Mouse (Mus musculus) thymus, postnatal 14 days (tissue): ENCODE data around the gene Wapl.

Experiments
- DNase-seq: peaks from one replicate; pipeline ENCODE4 v3.0.0; 2021

The Wapl gene

GRCm38 (mm10) chr14:34673395-34674228 is at the start of gene Wapl:
Gene Wapl (plus strand): TSS chr14:34673928.
- DNase-seq: peak; percentile 97

DNA sequence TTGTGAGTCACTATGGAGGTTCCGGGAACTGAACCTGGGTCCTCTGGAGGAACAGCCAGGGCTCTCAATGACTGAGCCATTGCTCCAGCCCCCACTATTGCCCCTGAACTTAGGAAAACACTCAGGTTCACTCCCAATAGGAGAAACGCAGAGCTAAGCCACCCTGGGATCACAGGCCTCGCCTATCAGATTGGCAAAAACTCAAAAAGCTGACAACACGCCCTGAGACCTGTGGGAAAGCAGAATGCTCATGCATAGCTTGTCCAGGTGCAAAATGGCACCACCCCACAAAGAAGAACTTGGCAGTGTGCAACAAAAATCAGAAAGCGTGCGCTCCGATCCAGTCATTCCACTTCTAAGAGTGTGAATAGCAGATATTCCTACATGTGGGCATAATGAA is 46.9 kb upstream of the Wapl start:
- DNase-seq: no peak

- no peak for DNase-seq
These were observed 40.8 kb upstream of the Wapl start for GRCm38 (mm10) chr14:34632722-34633448.

GRCm38 (mm10) chr14:34635192-34635591 is 38.5 kb upstream of the Wapl start:
- no peak for DNase-seq

DNA sequence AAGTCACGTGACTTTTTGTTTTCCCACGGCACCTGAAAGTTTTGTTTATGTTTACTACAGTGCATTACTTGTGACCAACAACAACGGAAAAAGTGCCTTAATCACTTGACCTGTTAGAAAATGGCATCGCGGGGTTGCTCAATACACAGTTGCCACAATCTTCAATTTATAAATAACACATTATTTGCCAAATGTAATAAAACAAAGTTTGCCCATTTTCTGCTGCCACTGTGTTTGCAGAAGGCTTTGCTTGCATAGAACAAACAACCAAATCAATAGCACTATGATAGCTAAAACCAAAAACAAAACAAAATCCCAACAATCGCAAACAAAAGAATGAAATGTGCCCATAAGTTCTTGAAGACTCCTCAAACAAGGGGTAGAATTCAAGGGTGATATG is 38.0 kb upstream of the Wapl start:
- DNase-seq: no peak

DNA sequence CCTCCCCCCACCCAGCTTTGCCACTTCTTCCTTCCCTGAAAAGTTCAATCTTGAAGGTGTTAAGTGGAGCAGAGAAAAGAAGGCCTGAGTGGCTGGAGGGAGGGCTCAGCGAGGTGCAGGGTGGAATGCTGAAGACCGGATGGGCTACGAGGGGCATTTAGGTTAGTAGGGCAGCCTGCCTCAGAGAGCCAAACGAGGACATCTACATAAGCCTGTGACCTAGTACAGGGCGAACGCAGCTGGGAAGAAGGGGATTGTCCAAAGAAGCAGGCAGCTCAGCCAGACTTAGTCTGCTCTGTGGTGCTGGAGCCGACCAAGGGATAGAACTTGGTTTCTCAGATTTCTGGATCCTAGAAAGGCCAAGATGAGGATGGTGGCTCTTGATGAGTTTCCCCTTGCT is 29.6 kb upstream of the Wapl start:
- DNase-seq: no peak

GRCm38 (mm10) chr14:34647870-34648475 is 25.8 kb upstream of the Wapl start:
- no peak for DNase-seq

DNA sequence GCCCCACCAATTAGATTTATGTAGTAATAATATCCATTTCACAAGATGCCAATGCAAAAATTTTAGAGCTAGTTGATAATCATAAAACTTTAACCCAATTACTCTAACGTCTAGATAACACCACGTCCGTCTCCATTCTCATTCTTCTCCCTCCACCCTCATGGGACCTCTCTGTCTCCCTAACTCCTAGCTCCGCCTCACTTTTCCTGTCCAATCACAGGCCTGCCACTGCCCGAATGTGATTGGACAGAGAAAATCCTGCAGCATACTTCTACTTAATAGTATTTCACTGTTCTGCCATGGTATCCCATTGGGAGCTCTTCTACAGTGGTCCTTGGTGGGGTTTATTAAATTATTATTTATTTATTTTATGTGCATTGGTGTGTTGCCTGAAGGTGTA is 16.6 kb upstream of the Wapl start:
- no peak for DNase-seq

- DNase-seq: peak; percentile 67
These were observed 13.4 kb upstream of the Wapl start for GRCm38 (mm10) chr14:34660351-34660787.

- peak; percentile 57 for DNase-seq
These were observed 12.7 kb upstream of the Wapl start for GRCm38 (mm10) chr14:34660788-34661591.

DNA sequence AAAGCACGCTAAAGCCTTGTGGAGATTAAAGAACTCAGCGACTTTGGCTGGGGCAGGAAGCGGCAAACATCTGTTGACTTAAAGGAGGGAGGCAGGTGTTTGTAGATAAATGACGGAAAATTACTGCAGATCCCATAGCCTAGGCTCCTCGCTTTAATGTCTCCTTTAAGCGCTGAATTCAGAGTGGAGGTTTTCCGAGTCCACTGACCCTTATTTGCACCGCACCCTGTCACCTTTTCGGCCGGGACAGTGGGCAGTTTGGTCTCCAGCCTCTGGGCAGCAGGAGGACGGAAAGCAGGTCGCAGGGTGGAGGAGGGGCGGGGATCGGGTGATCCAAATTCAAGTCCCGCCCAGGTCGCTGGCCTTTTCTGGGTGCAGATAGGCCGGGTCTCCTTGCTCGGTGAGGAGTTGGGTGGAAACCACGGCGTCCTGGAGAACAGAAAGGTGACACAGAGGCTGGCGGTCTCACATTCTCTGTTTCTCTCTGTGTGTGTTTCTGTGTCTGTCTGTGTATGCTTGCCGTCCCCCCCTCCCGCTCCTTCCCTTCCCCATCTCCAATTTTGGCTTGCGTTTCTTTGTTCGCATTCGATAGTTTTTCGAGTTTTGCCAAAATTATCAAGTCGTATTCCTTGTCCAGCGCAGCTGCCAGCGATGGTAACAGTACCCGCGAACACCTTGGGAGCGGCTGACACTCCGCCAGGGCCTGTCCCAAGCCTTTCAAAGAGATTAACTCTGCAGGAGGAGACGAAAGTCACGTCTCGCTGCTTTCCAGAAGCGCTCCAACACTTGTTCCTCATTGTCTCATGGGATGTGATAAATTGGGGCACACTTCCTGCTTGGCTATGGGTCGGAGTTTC is 11.9 kb upstream of the Wapl start:
- DNase-seq: peak; percentile 85

DNA sequence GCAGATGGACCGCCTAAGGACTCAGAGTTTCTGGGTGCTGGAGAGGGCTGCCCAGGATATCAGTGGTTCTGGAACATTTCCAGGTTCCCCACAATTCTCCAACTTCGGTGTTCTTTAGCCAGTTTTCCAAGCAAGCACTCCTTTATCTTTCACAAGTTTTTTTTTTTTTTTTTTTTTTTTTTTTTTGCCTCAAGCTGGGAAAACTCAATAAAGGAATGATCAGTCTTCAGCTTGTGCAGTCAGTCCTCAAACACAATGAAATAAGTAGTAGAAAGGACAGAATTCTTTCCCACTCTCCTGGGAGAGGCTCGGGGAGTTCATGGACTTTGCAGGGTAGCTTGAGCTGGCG is 11.3 kb upstream of the Wapl start:
- DNase-seq: no peak

DNA sequence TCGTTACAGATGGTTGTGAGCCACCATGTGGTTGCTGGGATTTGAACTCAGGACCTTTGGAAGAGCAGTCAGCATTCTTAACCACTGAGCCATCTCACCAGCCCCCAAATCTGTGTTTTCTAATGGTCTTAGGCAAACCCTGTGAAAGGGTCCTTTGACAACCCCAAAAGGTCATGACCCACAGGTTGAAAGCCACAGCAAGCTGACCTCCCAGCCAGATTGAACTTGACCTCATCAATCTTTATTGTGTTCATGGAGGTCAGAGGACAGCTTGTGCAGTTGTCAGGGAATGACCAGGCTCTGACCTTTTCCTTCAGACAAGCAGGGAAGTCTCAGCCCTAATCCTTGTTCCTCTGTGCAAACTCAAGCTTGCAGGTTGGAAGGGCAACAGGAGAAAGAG is 10.3 kb upstream of the Wapl start:
- DNase-seq: no peak

DNA sequence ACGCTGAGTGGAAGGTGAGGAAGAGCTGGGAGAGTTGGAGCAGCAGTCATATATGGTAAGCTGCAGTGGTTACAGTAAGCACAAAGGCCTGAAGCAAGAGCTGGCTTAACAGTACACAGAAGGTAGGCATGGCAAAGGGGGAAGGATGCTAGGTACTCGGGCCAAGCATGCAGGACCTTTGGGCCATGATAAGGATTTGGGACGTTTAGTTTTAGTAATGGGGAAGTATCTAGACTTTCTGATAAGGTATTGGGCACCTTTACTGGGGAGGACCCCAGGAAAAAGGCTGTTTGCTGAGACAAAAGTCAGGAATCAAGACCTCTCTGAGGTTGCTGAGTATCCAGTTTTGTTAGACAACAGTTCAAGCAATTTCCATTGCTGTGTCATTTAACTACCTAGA is 4.6 kb upstream of the Wapl start:
- no peak for DNase-seq

- DNase-seq: no peak
These were observed 3.5 kb upstream of the Wapl start for GRCm38 (mm10) chr14:34670256-34670655.

DNA sequence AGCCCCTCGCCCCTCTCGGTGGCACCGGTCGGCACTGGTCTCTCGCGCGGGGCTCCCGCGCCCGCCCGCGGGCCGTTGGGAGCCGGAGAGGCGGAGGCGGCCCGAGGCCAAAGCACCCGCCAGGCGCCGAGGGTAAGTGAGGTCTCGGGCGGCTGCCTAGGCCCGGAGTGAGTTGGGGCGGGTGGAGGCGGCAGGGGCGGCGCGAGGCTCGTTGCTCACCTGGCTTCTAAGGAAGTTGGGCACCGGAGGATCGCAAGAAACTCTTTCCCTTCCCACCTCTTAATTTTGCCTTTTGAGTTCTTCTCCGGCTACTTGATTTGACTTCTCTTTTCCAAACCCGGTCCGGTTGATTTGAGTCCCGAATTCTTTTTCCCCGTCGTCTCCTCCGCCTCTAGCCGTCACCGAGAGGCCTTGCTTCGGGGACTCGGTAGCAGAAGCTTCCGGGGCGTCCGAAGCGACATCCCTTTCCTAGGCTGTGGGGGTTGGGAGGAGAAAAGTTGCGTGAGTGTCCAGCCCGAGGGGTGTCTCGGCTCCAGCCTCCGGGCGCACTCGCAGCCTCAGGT is 582 bp downstream of the Wapl start:
- DNase-seq: peak; percentile 78

DNA sequence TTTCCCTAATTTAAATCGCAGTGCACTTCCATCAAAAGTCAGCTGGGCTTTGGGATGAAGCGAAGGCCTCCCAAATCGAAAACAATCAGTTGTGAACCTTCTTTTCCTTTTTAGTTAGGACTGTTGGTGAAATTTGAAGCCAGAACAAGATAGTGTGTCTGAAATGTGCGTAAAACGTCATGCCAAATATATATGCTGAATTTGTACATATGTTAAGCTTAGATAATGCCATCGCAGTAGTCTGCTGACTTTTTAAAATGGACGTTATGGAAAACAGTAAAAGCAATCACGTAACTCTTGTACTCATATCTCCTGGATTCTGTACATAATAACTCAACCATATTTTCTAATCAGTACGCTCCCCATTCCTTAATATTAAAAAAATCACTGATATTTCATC is 1.2 kb downstream of the Wapl start:
- DNase-seq: no peak

DNA sequence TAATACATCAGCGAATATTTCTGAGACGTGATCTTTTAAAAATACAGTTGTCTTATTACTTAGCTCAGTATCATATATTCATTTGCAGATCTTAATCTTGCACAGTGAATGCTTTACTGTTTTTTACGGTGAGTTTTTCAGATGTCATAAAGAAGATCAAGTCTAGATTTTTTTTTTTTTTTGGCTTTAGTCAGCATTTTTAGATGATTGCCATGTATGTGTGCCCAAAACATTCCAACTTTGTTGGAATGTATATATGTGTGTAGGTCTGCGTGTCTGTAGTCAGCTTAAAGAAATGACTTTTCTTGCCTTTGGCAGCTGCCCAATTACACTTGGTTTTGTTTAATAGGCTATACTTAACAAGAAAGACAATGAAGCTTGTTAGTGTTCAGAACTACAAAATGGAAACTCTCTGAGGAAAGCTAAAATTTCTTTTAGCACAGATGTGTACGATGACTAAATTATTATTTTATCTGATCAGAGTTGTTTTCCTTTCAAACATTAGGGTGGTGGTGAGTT is 1.7 kb downstream of the Wapl start:
- no peak for DNase-seq

DNA sequence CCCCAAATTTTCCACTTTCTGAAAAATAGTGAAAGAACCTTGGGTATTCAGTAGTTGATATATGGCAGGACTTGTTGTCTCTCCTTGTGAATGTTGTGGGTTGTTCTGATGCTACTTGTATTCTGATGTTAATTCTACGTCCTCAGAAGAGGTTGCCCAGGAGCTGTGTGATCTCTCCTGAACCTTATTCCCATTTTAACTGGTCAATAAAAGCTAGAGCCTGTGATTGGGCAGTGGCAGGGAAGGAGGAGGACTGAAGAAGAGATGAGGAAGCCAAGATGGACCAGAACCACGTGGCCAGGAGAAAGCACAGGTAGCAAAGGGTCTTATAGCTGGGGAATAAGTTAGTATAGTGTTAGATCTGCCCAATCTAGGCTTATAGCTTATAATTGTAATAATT is 7.1 kb downstream of the Wapl start:
- no peak for DNase-seq

- DNase-seq: no peak
These were observed 11.3 kb downstream of the Wapl start for GRCm38 (mm10) chr14:34684989-34685388.

- no peak for DNase-seq
These were observed 20.2 kb downstream of the Wapl start for GRCm38 (mm10) chr14:34693970-34694369.

- DNase-seq: no peak
These were observed 23.6 kb downstream of the Wapl start for GRCm38 (mm10) chr14:34697376-34697775.
